Mouse (Mus musculus) liver, embryonic 13.5 days (tissue): Measurements from ENCODE around the gene Scaf1. TPM values are rescaled to one million over a fixed set of nuclear protein-coding genes. Genes with fewer than 3 reads are reported as not detected.

Source experiments
- ATAC-seq: fragments of 200-750 bp; cut with Nextera tagmentation; 2 replicates; pipeline ENCODE4 v1.8.0; 2017; ENCODE audit warnings: low read depth, mild to moderate bottlenecking, moderate number of reproducible peaks, moderate library complexity
- DNase-seq: peaks from one replicate; pipeline ENCODE4 v3.0.0; 2022
- H3K27ac ChIP-seq: fragments of 300-500 bp; sonication (generic); 2 replicates; pipeline ENCODE4 v1.5.1; 2015; ENCODE audit warnings: moderate library complexity, mild to moderate bottlenecking, inconsistent platforms
- H3K27me3 ChIP-seq: fragments of 300-500 bp; sonication (generic); 2 replicates; pipeline ENCODE4 v1.6.1; 2015; ENCODE audit warnings: mild to moderate bottlenecking, inconsistent platforms
- H3K36me3 ChIP-seq: fragments of 300-500 bp; sonication (generic); 2 replicates; pipeline ENCODE4 v1.6.1; 2015; ENCODE audit warnings: mild to moderate bottlenecking, inconsistent platforms
- H3K4me1 ChIP-seq: fragments of 300-500 bp; sonication (generic); replicated peaks from 2 replicates; pipeline ENCODE4 v1.6.1; 2015; ENCODE audit warnings: inconsistent platforms
- H3K4me2 ChIP-seq: fragments of 300-500 bp; sonication (generic); 2 replicates; pipeline ENCODE4 v1.6.1; 2015; ENCODE audit warnings: inconsistent platforms, mild to moderate bottlenecking, moderate library complexity
- H3K4me3 ChIP-seq: fragments of 300-500 bp; sonication (generic); replicated peaks from 2 replicates; pipeline ENCODE4 v1.5.1; 2015; ENCODE audit warnings: mild to moderate bottlenecking, inconsistent platforms
- H3K9ac ChIP-seq: fragments of 300-500 bp; sonication (generic); 2 replicates; pipeline ENCODE4 v1.6.1; 2015; ENCODE audit warnings: mild to moderate bottlenecking, inconsistent platforms
- H3K9me3 ChIP-seq: fragments of 300-500 bp; sonication (generic); replicated peaks from 2 replicates; pipeline ENCODE4 v1.6.1; 2016; ENCODE audit warnings: inconsistent platforms
- WGBS: fragments of 180-500 bp; shearing (Covaris S2); methylation state at CpG from one replicate; pipeline ENCODE4 v1.1.7; 2015; ENCODE audit not compliant: insufficient replicate concordance; 5-methylcytosine and 5-hydroxymethylcytosine counted together
- polyA plus RNA-seq: library from polyadenylated mRNA; unstranded; fragments of >200 nt; fragmentation: Nextera tagmentation; extraction: Ambion mirVana; gene quantifications from 2 replicates; pipeline ENCODE4 v1.2.1, GENCODE M21; 2015

The Scaf1 gene
- polyA plus RNA-seq, 1 experiment from 2014 or later, result 10.4 TPM

DNA sequence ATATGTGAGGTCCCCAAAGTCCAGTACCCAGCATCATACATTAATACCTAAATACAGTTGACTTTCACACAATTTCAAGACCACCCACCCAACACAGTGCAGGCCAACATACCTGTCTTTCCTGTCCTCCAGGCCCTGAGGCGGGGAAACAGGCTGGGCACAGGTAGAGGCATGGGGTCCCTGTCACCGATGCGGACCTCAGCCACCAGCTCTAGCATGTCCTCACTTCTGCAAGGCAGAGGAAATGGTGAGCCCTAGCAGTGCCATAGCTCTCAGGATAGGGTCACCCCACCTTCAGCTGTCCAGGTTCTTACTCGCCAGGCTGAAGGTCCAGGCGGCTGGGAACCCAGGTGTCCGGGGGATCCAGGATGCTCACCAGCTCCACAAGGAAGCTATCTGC lies 4.2 kb downstream of the Scaf1 start:
- DNase-seq (no peak), ATAC-seq (no peak)
- peaks cover 70% of the 10 kb centered on the region for H3K36me3 ChIP-seq
- no peak overlapping the region for H3K9ac ChIP-seq
- H3K9me3 ChIP-seq, result no peaks in the 10 kb centered on the region
- no peaks in the 10 kb centered on the region for H3K27me3 ChIP-seq
- H3K4me2 ChIP-seq, result no peak overlapping the region
- H3K27ac ChIP-seq, result no peak overlapping the region
- 92% methylated on average over 6 of the region's 6 CpGs for WGBS
- H3K4me3 ChIP-seq, result no peak overlapping the region
- peaks cover 47% of the 10 kb centered on the region for H3K4me1 ChIP-seq

DNA sequence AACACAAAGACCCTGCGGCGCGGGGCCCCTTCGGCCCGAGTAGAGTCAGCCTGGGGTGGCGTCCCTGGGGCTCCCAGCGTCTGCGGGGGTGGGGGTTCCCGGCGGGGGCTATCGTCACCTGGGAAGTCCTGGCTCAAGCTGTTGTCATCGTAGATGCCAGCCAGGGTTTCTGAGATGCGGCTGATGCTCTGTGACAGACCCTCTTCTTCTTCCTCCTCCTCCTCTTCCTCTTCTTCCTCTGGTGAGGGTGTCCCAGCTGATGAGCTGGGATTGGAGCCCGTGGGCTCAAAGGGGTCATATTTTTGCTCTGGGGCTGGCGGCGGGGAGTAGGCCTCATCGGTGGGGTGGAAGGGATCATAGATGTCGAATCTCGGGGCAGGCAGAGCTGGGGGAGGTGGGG lies 7.8 kb downstream of the Scaf1 start:
- DNase-seq (no peak), ATAC-seq (no peak)
- Histone ChIP-seq H3K9ac (no peak overlapping the region), H3K27ac (no peak overlapping the region), H3K9me3 (no peaks in the 10 kb centered on the region), H3K4me2 (no peak overlapping the region), H3K27me3 (no peaks in the 10 kb centered on the region), H3K4me1 (peaks cover 23% of the 10 kb centered on the region), H3K4me3 (no peak overlapping the region), H3K36me3 (peaks cover 99% of the 10 kb centered on the region)
- WGBS, result 91% methylated on average over 19 of the region's 19 CpGs

DNA sequence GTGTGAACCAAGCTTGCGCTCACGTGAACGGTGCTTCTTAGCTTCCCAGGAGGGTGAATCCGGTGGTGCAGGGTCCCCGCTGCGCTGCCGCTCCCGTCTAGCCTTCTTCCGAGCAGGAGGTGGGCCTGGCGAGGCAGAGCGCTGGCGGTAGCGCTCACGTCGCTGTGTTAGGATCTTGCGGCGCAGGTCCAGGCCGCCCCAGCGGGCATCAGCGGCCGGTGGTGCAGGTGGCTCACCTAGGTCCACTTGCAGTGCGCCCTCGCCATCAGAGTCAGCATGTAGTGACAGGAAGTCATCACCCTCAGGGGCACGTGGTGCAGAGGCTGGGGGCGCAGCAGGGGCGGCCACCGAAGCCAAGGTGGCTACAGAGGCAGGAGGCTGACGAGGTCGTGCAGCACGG lies 8.3 kb downstream of the Scaf1 start:
- 92% methylated on average over 30 of the region's 30 CpGs for WGBS
- no peak for ATAC-seq

DNA sequence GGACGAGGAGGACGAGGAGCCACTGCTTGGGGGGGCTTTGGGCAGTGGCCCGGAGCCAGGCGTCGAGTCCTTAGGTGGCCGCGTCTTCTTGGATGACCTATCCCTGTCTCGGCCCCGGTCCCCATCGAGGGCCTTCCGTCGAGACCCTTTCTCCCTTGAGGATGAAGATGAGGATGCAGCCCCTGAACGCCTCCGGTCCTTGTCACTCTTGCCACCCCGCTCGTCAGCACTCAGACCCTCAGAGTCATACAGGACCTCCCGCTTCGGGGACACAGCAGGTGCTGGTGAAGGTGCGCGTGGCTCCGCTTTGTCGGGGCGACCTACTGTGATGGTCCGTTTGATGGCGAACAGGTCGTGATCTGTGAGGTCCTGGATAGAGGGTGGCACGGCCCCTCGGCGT lies 9.0 kb downstream of the Scaf1 start:
- ATAC-seq, result no peak
- DNase-seq, result no peak
- peaks cover 99% of the 10 kb centered on the region for H3K36me3 ChIP-seq
- peaks cover 11% of the 10 kb centered on the region for H3K4me1 ChIP-seq
- WGBS, result 94% methylated on average over 29 of the region's 29 CpGs
- no peak overlapping the region for H3K27ac ChIP-seq
- no peak overlapping the region for H3K4me2 ChIP-seq
- no peaks in the 10 kb centered on the region for H3K9me3 ChIP-seq
- H3K9ac ChIP-seq, result no peak overlapping the region
- no peaks in the 10 kb centered on the region for H3K27me3 ChIP-seq
- H3K4me3 ChIP-seq, result no peak overlapping the region

More for the DNA sequence above, 8.3 kb downstream of the Scaf1 start:
- H3K27me3 ChIP-seq, result no peaks in the 10 kb centered on the region
- H3K27ac ChIP-seq, result no peak overlapping the region
- no peak overlapping the region for H3K4me2 ChIP-seq
- no peak for DNase-seq
- H3K4me3 ChIP-seq, result no peak overlapping the region
- H3K9me3 ChIP-seq, result no peaks in the 10 kb centered on the region
- H3K36me3 ChIP-seq, result peaks cover 99% of the 10 kb centered on the region
- H3K9ac ChIP-seq, result no peak overlapping the region
- peaks cover 17% of the 10 kb centered on the region for H3K4me1 ChIP-seq

DNA sequence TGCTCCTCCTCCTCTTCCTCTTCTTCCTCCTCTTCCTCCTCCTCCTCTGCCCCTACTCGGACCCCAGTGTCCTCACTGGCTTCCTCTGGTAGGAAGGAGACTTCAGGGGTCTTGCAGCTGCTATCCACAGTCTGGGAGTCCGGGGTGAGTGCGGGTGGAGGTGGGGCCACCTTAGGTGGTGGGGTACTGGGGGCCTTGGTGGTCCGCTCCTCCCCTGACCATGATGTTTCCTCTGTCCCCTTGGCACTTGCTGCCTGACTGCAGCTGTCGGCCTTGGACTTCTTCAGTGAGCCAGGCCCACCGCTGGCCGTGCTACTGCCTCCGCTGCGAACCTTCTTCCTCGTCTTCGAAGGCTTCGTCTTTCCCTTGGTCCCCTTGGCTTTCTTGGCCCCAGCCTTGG lies 9.7 kb downstream of the Scaf1 start:
- H3K4me1 ChIP-seq, result peaks cover 16% of the 10 kb centered on the region
- no peak overlapping the region for H3K27ac ChIP-seq
- H3K9me3 ChIP-seq, result no peaks in the 10 kb centered on the region
- DNase-seq (no peak), ATAC-seq (no peak)
- H3K27me3 ChIP-seq, result no peaks in the 10 kb centered on the region
- H3K4me2 ChIP-seq, result no peak overlapping the region
- 89% methylated on average over 12 of the region's 12 CpGs for WGBS
- no peak overlapping the region for H3K4me3 ChIP-seq
- H3K36me3 ChIP-seq, result peaks cover 99% of the 10 kb centered on the region
- no peak overlapping the region for H3K9ac ChIP-seq

DNA sequence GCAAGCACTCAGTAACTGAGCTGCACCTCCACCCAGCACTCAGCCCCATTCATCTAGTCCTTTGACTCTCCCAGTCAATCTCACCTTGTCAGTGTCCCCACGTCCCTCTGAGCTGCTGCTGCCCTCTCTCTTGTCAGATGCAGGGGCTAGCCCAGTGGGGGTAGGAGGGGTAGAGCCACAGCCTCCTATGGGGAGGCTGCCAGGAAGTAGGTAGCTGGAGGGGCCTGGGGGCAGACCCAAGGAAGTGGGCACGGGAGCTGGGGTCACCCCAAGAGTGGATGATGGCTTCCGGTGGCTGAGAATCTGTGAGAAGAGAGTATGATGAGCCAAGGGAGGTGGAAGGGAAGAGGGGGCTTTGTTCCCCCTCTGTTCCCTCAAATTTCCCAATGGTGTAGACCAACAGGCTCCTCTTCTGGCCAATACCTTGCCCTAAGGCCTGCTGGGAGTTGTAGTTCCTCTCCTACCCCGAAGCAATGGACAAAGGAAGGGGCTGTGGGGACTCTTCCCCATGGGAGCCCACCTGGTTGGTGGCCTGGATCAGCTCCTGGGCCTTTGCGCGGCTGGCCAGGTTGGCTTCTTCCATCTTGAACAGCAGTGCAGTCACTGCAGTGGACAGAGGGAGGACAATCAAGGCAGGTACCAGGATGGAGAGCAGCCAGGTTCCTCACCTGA lies 10.7 kb downstream of the Scaf1 start:
- no peak for ATAC-seq
- H3K27ac ChIP-seq, result peak overlapping the region; percentile 23
- WGBS, result 84% methylated on average over 6 of the region's 6 CpGs

DNA sequence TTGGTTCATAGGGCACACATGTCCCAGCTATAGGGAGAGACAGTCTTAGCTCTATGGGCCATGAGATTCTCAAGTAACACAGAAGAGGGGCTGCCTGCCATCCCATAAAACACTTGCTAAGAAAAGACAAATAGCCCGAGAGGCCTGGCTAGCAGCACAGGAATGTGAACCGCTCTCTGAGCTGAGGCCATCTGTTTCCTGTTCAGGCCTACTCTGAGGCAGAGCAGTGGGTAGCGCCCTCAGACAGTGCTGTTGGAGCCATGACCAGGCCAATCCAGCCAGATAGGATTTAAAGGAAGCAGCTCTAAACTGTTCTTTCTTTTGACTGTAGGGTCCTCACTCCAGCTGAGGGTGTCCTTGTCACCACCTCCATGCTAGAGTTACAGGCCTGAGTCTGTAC lies 11.6 kb downstream of the Scaf1 start:
- Histone ChIP-seq H3K27me3 (no peaks in the 10 kb centered on the region), H3K27ac (peak overlapping the region; percentile 53; the same call in 1 of the 2 replicates), H3K4me1 (peaks cover 30% of the 10 kb centered on the region), H3K4me3 (no peak overlapping the region), H3K9me3 (no peaks in the 10 kb centered on the region), H3K36me3 (peaks cover 99% of the 10 kb centered on the region), H3K4me2 (no peak overlapping the region), H3K9ac (no peak overlapping the region)
- DNase-seq (no peak), ATAC-seq (no peak)
- WGBS, result 46% methylated on average over 3 of the region's 3 CpGs

More for the DNA sequence above, 10.7 kb downstream of the Scaf1 start:
- Histone ChIP-seq H3K4me1 (peaks cover 27% of the 10 kb centered on the region), H3K4me2 (no peak overlapping the region), H3K9ac (no peak overlapping the region), H3K36me3 (peaks cover 99% of the 10 kb centered on the region), H3K27me3 (no peaks in the 10 kb centered on the region), H3K4me3 (no peak overlapping the region), H3K9me3 (no peaks in the 10 kb centered on the region)
- no peak for DNase-seq

DNA sequence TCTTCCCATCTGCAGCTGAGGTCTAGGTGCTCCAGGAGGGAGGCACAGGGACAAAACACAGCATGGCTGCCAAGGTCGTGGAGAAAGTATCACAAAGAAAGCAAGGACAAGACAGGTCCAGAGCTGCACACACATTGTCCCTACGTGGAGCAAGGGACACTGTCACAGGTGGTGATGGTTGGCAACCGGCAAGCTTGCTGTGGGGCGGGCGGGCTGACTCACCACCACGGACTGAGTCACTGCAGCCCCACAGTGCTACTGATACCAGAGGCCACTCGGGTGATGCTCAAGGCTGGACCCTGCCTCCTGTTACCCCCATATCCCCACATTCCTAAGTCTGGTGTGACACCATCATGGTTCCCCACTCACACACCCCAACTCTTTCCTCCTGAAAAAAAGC lies 13.7 kb downstream of the Scaf1 start:
- no peak for DNase-seq
- Histone ChIP-seq H3K27ac (no peak overlapping the region), H3K9me3 (no peaks in the 10 kb centered on the region)

DNA sequence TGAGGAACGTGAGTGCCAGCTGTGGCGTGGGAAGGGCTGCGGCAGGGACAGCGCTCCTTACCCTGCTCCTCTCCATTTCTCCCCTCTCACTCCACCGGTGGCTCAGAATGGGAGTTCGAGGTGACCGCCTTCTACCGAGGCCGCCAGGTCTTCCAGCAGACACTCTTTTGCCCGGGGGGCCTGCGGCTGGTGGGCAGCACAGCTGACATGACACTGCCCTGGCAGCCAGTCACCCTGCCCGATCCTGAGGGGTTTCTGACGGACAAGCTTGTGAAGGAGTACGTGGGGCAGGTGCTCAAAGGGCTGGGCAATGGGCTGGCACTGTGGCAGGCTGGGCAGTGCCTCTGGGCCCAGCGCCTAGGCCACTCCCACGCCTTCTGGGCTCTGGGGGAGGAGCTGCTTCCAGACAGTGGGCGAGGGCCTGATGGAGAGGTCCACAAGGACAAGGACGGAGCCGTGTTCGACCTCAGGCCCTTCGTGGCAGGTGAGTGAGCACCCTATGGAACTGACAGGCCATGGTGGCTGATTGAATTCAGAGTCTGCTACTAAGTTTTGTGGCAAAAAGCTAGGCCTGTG lies 15.5 kb downstream of the Scaf1 start:
- H3K36me3 ChIP-seq, result peaks cover 65% of the 10 kb centered on the region
- peaks cover 57% of the 10 kb centered on the region for H3K4me1 ChIP-seq

More for the DNA sequence above, 13.7 kb downstream of the Scaf1 start:
- H3K36me3 ChIP-seq, result peaks cover 83% of the 10 kb centered on the region
- no peaks in the 10 kb centered on the region for H3K27me3 ChIP-seq
- 77% methylated on average over 7 of the region's 7 CpGs for WGBS
- H3K4me2 ChIP-seq, result no peak overlapping the region
- no peak overlapping the region for H3K4me3 ChIP-seq
- no peak overlapping the region for H3K9ac ChIP-seq
- peaks cover 44% of the 10 kb centered on the region for H3K4me1 ChIP-seq
- no peak for ATAC-seq

DNA sequence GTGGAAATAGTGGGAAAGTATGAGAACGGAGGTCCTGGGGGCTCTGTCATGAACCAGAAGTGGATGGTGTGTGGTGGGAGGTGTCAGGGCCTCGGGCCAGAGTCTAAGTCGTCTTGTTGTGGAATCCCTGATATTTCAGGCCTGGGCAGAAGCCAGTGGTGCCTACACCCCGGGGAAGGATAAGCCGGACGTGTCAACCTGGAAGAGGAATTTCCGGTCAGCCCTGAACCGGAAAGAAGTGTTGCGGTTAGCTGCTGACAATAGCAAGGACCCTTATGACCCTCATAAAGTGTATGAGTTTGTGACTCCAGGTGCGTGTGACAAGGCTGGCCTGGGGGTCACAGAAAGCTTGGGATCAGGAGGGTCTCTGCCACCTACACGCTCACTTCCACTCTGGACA lies 16.4 kb downstream of the Scaf1 start:
- Histone ChIP-seq H3K4me3 (peak overlapping the region; percentile 31), H3K4me1 (peaks cover 64% of the 10 kb centered on the region), H3K36me3 (peaks cover 64% of the 10 kb centered on the region), H3K27ac (no peak overlapping the region), H3K9ac (peak overlapping the region; percentile 37; the same call in 1 of the 2 replicates), H3K27me3 (no peaks in the 10 kb centered on the region), H3K9me3 (no peaks in the 10 kb centered on the region), H3K4me2 (peak overlapping the region; percentile 92)
- DNase-seq, result no peak
- no peak for ATAC-seq
- WGBS, result 74% methylated on average over 11 of the region's 11 CpGs

More for the DNA sequence above, 15.5 kb downstream of the Scaf1 start:
- Histone ChIP-seq H3K9me3 (no peaks in the 10 kb centered on the region), H3K27ac (peak overlapping the region; percentile 34; the same call in 1 of the 2 replicates), H3K9ac (0 out of 2 replicates have a peak overlapping the region, but pooled peaks have one; percentile 43), H3K4me2 (no peak overlapping the region), H3K27me3 (no peaks in the 10 kb centered on the region), H3K4me3 (no peak overlapping the region)
- ATAC-seq (no peak), DNase-seq (no peak)
- 84% methylated on average over 21 of the region's 21 CpGs for WGBS

DNA sequence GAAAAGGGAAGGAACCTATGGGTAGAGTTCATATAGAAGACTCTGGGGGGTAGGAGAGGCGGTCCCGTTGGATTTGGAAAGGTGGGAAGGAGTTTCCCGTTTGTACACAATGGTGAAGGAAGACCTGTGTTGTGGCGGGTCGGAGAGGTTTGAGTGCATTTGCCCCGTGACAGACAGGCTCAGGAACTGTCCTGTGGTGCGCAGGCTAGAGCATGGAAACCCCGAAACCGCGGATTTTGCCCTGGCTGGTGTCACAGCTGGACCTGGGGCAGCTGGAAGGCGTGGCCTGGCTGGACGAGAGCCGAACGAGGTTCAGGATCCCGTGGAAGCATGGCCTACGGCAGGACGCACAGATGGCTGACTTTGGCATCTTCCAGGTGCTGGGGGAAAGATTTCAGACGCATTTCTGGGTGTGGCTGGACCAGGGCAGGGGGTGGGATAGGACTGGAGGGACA lies 17.6 kb downstream of the Scaf1 start, which contains the start of gene Bcl2l12:
Gene Bcl2l12 (minus strand): TSS at position 212 of the 455 bp plus-strand sequence.
- no peaks in the 10 kb centered on the region for H3K9me3 ChIP-seq
- H3K4me3 ChIP-seq, result peak within 1 kb of the TSS; percentile 78
- H3K27me3 ChIP-seq, result no peaks in the 10 kb centered on the region
- WGBS, result 0% methylated on average over 18 of the region's 18 CpGs
- peak within 1 kb of the TSS; percentile 92 for H3K9ac ChIP-seq
- peak; percentile 52 for DNase-seq
- peak; percentile 13; the same call in 1 of the 2 replicates for ATAC-seq
- H3K4me1 ChIP-seq, result peaks cover 67% of the 10 kb centered on the region
- peaks cover 64% of the 10 kb centered on the region for H3K36me3 ChIP-seq
- peak within 1 kb of the TSS; percentile 97 for H3K27ac ChIP-seq
- H3K4me2 ChIP-seq, result peak within 1 kb of the TSS; percentile 92
